Mouse (Mus musculus) liver, postnatal 0 days (tissue): ENCODE measurements at regions not wholly inside any gene's neighbourhood (a gene's known extent, or its start where the extent isn't known, plus 50 kb on each side); places are given as distances from the start of the nearest gene placed in this dataset.

ENCODE experiments used
- CTCF ChIP-seq: sonication (generic); IDR thresholded peaks from 2 replicates; pipeline ENCODE4 v1.5.1; 2016; ENCODE audit warnings: antibody characterized with exemption, low read depth
- EP300 ChIP-seq: IDR thresholded peaks from 2 replicates; pipeline ENCODE4 v1.6.1; 2016; ENCODE audit warnings: antibody characterized with exemption, low read depth, mild to moderate bottlenecking

- TF ChIP-seq CTCF (peak; percentile 65), EP300 (no peak)
These were observed 209.8 kb upstream of the Usp25 start for GRCm38 (mm10) chr16:76803725-76804124.
